Mouse (Mus musculus) adipocyte (in vitro differentiated cells): ENCODE results near the gene Prmt8.

Experiments
- DNase-seq: peaks from one replicate; pipeline ENCODE4 v3.0.0-alpha.2; 2016; ENCODE audit warnings: low spot score

Gene Prmt8

DNA sequence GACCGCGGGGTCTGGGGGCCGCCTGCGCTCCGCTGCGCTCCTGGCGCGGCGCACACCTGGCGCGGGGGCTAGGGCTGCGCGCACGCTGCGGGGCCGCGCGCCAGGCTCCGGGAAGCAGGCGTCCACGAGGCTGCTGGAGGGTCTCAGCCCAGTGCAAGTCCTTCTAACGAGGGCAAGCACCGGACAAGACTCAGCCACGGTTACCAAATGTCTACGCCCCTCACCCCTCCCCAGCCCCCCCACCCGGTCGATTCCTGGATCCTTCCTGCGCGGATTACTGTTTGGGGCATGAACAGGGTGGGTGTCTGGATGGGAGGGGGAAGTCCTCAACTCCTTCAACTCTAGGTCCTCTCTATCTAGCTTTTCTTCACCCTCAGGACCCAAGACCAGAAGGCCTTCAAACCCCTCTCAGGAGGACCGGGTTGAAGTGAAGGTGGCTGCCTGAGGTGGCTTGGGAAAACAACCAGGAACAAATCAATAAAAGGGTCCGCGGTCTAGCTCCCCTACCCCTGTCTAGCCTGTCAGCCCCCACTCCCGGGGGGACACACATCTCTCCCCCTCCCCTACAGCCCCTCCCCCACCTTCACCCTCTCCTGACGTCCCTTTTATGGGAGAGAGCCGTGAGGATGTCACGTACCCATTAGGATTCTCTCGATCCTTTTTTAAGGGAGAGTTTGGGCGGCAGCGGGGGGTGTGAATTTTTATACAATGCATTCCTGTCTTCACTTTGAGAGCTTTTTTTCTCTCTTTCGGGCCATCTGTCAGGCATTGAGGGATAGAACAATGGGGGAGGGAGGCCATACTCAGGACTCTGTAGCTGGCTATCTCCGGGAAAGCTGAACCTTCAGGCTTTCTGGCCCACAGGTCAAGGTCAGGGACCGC, at the start of gene Prmt8:
TSS of gene Prmt8 (minus strand) at position 198 of the 882 bp plus-strand sequence.
- no peak for DNase-seq

DNA sequence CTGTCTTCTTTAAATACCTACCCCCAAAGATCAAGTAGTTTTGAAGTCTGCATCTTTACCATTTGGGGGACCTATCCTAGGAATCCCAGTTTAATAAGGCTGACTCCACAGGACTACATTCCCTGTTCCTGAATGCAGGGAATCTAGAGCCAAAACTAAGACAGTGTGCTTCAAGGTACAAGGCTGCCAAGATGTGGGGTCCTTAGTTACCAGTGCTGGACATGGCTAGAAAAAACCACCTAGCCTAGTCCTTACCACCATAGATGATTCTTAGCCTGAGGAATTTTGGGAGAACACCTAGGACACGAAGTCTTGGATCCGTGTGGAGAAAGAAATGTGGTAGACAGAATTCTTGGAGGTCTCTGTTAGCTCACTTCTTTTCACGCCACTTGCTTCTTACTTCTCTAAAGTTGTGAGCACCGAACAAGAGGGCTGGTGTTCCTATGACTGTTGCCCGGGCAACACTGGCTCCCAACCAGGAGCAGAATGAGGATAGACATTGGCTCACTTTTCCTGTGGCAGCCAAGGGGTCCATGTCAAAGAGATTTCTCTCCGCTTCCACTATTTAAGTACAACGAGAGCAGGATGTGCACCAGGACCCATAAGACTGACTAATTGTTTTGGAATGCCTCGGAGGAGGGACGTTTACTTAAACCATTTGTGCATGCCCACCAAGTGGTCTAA, 33.9 kb upstream of the Prmt8 start:
- DNase-seq, result no peak

DNA sequence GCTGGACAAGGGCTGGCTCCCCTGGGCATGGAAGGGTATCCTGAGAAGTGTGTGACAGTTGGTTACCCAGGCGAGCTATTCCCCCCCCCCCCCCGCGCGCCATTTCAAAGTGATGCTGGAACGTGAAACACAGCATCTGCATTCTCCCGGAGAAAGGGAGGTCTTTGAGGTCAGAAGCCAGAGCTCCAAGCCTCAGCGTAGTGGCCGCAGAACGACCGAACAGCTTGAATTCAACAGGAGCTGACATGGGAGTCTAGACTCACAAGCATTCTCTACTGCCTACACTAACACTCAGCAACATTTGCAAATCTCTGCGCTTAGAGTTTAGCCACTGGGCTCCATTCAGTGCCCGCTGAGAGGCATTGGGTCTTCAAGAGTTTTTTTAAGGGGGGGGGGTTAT, 32.9 kb upstream of the Prmt8 start:
- no peak for DNase-seq

DNA sequence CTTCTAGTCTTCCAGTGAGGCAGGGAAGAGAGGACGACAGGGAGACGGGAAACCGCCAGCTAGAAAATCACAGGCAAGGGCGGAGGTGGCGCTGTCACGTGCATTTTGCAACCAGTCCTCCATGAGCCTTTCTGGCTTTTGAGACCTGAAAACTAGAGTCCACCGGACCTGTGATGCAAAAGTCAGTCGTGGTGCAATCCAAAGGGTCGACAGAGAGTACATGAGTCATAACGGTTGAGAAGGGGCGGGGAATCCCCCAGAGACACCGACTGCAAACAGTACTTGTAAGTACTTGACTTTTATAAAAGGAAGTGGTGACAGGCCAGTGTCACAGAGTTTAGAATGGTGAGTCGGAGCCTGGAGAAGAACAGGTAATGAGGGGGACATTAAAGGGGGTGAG, 20.8 kb upstream of the Prmt8 start:
- peak; percentile 6 for DNase-seq

DNA sequence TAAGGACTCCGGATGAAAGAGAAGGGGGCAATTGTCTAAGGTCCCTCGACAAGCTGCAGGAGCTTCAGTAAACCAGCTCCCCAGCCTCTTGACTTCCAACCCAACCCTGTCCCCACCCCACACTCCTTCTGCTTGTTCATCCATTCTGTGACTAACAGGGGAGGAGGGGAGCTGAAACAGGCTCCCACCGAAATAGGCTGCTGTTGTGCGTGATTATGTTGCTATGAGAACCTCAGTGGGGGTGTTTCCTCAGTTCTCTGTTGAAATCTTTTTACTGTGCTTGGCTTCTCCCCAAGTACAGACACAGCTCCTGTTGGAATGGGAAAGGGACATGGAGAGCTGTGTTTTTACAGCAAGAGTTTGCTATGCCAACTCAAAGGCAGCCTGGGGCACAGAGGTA, 1.5 kb upstream of the Prmt8 start:
- peak; percentile 26 for DNase-seq

DNA sequence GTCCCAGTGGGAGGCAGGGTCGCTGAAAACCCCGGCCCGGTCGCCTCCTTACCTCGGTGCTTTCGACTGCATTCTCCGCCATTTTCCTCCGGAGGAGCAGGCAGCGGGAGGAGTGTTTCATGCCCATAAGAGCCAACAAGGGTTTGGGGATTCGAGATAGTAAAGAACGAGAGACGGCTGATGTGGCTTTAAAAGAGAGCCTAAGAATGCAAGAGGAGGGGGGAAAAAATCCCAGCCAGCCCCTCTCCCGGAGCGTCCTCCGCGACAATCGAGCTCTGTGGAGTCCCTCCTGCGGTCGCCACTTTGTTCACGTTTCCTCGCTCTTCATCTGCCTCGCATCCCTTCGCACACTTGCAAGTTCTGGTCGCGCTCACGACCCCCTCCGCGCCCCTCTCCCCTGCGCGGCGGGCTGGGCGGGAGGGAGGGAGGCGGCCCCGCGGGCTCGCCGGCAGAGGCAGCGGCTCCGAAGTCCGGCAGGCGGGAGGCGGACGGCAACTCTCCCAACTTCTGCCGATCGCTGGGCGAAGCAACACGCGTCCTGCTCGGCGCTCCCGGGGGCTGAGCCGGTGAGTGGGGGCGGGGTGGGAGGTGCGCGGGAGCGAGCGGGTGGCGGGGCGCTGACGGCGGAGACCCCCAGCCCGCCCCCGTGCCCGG, 524 bp downstream of the Prmt8 start:
- no peak for DNase-seq

DNA sequence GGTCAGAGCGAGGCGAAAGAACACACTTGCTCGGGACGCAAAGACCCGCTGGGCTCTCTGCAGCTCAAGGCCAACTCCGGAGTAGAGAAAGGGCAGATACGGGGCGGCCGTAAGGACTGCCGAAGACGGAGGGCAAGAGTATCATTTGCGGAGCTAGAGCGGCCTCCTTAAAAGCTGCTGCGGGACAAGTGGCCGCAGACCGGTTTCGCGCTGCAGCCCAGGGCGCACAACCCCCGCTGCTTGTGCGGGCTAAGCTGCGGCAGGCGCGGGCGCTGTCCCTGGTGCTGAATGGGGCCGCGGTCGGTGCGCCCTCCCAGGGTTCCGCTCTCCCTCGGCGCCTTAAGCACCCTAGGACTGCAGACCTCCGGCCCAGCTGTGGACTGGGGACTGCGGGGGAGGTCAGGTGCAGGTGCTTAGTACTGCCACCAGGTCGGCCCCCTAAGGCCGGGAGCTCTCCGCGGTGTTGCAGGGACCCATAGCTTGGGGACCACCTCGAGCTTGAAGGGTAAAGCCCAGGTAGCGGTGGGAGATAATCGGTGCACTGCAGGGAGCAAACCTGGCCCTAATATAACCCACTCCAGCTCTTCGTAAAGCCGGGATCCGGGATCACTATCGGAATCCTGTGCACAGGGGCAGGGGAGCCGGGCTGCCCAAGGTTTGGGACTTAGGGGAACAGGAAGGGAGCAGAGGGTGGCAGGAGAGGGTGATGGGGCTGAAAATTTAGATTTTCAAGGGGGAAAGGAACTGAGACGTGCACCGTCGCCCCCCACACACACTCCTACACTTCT, 1.4 kb downstream of the Prmt8 start:
- DNase-seq, result no peak

DNA sequence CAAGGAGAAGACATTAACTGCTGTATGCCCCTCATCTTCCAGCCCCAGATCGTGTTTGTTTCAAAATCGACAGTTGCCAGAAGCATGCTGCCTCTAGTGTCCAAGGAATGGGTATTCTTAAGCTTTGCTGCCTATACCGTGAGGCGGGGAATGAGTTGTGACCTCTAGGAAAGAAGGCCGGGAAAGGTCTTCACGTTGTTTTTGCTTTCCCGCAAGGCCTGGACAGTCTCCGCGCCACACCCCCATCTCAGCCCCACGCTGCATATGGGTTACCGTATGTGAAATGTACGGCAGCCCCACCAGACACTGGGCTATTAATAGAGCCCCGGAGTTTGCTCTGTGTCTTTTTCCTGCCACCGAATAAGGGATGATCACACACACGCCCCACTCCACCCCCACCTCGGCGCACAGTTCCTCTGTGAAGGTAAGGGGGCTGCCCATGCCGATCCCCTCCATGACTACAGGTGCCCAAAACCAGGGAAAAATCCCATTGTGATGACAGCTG, 2.0 kb downstream of the Prmt8 start:
- no peak for DNase-seq

DNA sequence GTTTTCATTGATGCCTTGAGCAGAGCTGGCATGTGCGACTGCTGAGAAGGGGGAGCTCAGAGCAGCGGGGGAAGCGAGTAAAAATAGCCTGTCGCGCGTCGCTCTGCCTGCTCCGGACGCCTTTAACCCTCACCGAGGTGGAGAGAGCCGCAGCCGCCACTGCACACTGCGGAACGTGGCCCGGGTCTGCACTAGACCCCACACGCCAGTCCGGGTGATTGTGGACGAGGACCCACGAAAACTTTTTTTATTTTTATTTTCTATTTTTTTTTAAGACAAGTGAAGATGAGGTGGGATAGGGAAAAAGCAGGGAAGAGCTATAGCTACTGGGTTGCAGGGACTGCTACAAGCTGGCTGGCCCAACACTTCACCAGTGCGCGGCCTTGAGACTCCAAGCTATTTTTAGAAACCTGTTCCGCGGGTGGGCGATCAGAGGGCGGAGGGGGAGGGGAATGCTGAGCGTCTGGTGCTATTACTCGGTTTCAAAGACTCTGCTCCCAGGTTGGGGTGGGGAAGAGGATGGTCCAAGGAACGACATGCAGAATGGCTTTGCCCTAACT, 2.6 kb downstream of the Prmt8 start:
- DNase-seq, result no peak

DNA sequence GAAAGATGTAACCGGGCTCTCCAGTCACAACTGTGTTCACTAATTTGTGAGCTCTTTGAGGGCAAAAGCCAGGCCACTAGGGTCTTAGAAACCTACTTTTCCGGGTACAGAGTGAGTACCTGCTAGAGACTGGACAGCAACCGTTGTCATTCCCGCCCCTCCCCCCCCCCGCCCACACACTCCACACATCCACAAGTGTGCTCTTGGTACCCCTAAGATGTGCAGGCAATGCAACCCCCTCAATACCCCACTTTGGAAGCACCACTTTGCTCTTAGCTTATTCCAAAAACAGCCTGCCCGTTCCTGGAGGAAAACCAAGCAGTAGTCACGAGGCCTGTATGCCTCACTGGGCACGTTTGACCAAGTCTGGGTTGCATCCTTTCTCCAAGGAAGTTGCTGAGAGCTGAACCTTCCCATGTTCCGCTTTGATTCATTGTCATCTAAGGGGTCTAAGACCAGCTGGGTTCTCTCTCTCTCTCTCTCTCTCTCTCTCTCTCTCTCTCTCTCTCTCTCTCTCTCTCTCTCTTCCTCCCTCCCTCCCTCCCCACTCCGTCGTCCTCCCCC, 3.1 kb downstream of the Prmt8 start:
- no peak for DNase-seq

DNA sequence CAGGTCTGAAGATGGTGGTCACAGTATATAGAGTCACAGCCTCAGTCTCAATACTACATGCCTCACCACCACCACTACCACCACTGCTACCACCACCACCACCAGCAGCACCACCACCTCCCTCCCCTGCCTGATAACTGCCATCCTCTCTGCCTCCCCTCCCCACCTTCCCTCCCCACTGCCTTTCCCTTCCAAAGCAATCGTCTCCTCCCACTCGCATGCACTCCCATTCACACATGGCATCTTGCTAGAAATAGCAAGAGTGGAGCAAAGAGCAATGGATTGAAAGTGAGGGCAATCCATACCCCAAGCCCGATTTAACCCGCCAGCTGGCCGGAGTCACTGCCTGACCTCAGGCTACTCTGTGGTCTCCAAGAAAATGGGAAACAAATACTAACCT, 3.7 kb downstream of the Prmt8 start:
- no peak for DNase-seq

DNA sequence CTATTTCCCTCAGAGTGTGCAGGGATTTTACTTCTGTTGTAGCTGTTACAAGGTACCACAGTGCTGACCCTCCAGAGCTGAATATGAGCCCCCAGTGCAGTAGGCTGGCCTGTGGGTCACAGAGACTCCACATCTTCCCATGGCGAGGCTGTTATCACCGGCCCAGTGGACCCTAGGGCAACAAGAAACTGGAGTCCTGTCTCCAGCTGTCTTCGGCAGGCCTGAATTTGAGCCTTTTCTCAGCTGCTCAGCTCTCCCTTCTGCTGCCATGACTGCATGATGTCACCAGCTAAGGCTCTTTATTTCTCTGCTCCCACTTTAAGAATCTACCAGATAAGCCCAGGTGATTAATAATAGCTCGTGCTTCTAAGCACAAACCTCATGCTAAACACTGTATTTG, 11.0 kb downstream of the Prmt8 start:
- no peak for DNase-seq

DNA sequence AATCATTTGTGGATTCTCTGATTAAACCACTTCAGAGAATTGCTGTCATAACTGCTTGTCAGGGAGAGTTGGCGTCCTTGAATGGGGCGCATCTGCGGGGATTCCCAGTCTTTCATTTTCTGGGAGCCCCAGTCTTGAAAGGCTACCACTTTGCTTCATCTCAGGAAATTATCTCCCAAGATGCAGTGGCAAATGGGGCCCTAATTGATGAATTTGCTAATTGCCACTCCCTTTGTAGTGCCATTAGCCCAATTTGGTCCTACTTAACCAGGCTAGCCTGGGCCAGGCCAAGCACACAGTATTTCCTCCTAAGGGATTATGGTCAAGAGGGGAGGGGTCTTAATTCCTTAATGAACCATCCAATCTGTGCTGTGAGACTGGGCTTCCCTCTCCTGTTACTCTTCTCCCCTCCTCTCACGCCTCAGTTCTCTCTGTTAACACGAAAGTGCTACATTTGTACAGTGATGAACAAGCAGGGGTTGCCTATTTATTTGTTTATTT, 11.6 kb downstream of the Prmt8 start:
- no peak for DNase-seq

DNA sequence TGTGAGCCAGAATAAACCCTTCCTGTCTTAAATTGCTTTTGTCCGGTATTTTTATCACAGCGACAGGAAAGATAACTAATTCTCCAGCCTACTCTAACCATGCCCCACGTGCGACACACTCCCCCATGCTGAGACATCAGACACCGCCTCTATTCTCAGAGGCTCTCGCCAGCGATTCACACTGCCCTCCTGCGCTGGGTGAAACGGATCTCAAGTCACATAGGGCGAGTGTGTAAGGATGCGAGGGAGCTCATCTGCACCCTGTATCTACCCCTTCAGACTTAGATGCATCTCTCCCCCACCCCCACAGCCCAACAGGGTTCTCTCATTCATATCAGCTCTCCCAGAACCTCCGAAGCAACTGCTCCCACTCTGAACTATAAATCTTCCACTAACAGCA, 12.4 kb downstream of the Prmt8 start:
- DNase-seq, result no peak

DNA sequence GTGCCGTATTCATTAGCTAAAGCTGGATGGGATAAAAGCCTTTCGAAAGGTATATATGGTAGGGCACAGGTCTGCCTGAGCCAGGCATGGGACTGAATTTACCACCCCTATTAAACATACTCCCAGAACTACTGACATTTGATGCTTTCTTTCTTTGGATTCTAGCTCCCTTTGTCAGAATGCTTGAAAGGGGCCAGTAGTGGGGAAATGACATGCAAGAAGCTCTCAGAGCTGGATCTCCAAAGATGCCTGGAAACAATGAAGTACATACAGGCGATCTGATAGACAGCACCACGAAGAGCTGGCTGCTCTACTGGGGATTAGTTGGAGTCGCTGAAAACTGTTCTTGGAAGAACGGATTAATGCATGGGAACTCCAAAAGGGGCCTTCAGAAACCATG, 16.0 kb downstream of the Prmt8 start:
- no peak for DNase-seq

DNA sequence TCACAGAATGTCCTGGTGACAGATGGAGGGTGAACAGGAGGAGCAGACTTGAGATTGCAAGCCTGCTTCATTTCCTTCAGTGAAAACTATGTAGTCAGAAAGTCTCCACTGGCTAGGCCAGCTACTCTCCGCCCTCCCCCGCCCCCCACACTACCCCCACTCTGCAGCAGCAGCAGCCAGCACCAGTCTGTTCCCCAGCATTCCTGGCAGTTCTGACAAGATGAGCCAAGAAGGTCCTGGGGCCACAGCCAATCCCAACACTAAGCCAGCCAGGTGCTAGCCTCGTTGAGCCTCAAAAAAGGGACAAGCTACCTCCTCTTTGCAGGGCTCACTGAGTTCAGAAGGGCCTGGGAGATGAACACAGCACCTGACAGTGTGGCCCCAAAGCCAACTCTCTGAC, 16.6 kb downstream of the Prmt8 start:
- DNase-seq, result peak; percentile 5

DNA sequence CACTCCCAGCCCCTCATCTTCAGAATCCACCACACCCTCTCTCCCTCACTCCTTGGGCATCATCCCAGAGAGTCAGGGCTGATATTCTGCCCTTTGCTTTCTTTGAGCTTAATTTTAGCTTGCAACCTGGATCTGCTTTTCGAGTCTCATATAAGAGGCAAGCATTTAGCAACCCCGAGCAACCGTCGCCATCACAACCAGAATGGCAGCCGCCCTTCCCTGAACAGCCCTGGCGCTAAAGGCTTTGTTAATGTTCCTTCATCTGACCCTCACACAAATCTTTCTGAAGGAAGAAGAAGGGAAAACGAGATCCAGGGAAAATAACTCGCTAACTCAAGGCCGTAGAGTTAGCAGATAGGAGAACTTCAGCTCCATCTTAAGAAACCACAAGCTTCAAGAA, 17.8 kb downstream of the Prmt8 start:
- DNase-seq, result no peak

DNA sequence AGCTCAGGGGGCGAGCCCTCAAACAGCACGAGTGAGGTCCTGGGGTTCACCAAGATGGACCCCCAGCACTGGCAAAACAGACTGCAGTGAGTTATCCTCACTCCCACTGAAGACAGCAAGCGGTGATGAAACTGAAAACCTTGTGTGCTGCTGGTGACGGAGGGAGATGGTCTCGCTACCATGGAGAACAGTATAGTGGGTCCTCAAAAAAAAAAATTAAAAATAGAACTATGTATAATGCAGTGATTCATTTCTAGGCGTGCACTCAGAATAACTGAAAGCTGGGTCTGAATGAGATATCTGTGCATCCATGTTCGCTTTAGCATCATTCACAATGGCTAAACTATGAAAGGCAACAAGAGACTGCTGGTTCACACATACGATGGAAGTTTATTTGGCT, 20.5 kb downstream of the Prmt8 start:
- DNase-seq, result no peak

DNA sequence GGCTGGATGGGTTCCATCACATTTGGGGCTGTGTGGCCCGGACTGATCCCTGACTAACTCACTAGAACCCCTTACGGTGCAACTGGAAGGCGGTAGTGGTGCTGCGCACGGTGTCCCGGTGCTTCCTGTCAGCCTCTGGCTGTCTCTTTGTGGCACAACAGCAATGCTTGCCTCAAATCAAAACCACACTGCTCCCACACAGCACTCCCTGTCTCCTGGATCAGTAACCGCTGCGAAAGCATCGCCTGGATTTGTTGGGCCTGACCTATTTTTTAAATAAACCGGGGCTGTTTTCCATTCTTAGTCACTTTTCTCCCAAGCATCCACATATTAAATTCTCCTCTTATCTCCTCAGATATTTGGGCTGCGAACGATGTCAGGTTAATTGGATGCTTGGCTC, 27.0 kb downstream of the Prmt8 start:
- no peak for DNase-seq

DNA sequence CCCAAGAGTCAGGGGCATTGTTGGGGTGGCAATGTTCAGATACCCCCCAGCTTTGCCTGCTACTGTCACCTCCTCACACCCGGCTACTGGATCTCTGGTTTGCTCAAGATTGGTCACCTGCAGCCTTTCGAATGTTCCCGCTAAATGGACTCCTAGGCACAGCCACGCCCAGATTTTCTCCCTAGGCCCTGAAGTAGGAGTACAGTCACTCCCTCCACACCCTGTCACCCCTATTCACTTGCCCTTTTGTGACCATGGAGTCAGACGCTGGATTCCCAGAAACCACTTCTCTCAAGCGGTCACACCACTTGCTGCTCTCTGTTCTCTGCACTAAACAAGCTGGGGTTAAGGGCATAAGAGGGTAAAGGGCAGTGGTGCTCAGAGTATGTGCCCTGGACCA, 28.1 kb downstream of the Prmt8 start:
- DNase-seq, result no peak

DNA sequence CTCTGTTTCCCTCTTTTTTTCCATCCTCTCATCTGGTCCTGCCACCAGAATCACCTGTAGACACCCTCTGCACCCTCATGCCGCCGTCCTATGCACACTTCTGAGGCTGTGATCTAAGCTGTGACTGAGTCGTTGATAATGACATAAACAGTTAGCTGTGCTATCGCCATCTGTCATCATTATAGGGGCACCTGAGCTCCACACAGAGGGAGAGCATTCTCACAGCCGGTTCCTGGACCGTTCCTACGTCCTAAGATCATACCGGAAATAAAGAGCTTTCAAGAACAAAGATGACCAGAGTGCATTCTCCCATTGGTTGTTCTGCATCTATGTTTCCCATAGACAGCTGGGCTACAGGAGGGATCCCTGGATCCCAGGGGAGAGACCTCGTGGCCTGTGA, 28.6 kb downstream of the Prmt8 start:
- no peak for DNase-seq
